Mouse (Mus musculus): ENCODE results near the gene Pak4.
A peak's percentile ranks its signal among the peaks of the same experiment; 100 is the strongest.

Pak4 gene

GRCm38 (mm10) chr7:28591862-28592261 lies 6.1 kb downstream of the Pak4 start:
- DNase-seq (ENCODE audit: low spot score in 2 of 2) = no peak

- no peak for DNase-seq (ENCODE audit: low spot score in 2 of 2)
Observed at GRCm38 (mm10) chr7:28587644-28588043, 10.3 kb downstream of the Pak4 start.

DNA sequence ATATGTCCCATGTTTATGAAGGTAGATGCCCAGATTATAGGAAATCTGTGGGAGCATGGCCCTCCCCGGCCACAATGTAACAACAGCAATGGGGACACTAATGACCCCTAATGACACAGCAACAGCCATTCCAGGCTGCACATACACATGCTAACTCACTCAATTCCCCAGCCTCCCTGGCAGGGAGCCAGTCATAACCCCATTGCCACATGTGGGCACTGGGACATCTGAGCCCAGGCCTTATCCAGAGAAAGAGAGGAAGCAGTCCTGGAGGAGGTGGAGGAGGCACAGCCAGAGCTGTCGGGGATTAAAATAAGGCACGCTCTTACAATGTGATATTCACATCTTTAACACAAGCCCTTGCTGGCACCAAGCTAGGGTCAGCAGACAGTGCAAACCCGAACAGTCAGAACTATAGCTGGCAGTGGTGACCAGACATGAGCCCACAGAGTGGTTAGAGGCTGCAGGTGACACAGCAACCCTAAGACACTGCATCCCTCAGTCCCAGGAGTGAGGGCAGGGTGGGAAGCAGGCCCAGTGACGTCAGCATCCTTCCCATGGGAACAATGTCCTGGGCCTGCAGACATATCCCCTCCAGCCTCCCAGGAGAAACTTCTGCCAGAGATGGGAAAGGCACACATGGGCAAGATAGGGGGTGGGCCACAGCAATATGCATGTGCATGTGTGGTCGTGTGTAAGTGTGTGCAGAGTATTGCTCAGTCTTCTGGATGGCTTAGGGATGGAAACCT lies 11.1 kb downstream of the Pak4 start:
- no peak for DNase-seq (ENCODE audit: low spot score in 2 of 2)

DNA sequence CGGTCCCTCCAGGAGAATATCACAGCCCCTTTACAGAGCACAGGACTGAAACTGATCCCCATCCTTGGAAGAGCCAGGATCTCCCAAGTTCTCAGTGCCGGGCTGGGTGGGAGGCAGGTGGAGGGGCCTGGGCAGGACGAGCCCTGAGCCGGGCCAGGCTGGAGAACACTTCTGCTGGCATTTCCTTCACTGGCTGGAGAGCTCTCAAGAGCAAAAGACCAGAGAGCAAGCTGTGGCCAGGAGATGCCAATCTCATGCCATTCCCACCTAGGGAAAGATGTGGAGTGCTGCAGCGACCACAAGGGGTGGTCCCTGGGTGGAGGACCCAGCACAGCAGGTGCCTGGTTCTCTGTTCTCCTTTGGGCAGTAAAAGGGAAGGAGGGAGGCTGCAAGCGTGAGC lies 13.0 kb downstream of the Pak4 start:
- DNase-seq (ENCODE audit: low spot score in 2 of 2) = no peak

DNA sequence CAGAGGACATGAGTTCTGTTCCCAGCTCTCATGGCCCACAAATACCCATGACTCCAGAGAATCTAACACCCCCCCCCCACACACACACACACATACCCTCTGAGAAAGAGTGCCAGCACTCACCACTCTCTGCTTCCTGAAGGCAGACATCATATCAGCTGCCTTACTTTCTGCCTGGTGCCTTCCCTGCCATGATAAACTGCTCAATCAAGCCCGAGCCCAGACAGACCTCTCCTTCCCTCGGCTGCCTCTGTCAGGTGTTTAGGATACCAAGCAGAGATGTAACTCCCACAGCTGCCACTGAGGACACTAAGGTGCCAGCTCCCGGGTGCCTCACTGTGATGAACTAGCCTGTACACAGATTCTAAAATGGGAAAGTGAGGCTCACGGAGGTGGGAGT lies 13.5 kb downstream of the Pak4 start:
- DNase-seq (ENCODE audit: low spot score in 2 of 2) = no peak

DNA sequence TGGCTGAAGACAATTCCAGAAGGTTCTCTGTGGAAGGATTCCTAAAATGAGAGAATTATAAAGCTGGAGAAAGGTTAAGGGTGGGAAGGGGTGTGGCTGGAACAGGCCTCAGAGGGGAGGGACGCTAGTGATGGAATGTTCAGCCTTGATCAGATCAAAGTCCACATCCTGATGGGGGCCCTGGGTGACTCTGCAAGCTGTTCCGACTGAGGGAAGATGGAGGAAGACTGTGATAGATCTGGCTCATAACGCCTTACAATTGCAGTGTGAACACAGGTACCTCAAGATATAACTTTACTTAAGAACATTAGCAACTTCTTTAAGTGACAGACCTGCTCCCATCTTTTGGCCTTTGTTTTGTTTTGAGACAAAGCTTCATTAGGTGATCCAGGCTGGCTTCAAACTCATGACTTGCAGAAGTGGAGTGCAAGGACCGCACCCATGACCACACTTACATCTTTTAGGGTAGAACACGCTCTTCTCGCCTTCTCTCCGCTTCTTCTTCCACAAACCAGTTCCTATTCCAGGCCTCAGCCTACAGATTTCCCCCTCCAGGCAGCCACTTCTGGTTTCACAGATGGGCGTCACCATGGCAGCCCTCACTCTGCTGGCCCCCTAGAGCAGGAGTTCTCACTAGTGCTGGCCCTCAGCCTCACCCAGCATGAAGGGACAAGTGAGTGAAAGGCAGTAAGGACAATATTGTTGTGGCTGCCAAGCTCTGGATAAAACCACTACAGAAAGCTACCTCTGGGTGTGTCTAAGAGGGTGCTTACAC lies 14.2 kb downstream of the Pak4 start:
- DNase-seq (ENCODE audit: low spot score in 2 of 2) = no peak

DNA sequence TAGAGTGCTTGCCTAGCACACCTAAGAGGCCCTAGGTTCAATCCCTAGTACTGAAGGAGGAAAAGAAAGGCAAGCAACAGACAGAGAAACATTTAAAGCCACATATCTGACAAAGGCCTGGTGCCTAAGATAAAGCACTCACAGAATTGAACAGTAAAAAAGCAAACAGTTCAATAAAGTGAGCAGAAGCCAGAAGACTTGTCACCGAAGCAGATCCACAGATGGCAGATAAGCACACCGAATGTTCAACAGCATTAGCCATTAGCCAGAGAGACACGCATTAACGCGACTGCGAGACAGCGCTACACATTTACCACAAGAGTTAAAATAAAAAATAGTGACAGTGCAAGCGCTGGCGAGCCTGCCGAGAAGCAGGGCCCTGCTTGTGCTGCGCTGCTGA lies 15.1 kb downstream of the Pak4 start:
- no peak for DNase-seq (ENCODE audit: low spot score in 2 of 2)

- DNase-seq (ENCODE audit: low spot score in 2 of 2) = no peak
Observed at GRCm38 (mm10) chr7:28581721-28582120, 16.3 kb downstream of the Pak4 start.

DNA sequence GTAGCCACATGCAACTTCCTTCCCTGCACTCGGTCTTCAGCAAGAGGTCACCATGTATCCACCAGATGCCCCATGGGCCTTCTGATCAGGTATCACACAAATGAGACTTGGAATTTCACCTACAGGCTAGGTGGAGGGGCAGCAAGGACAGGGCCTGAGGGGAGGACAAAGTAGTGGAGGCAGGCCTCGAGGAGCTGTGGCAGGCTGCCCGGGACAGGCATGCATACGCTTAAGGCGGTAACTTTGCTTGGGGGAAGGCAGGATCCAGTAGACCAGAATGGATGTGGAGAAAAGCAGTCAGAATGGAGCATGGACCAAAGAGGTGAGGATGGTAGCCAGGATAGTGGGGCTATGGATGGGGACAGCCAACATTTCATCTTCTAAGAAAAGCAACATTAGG lies 18.2 kb downstream of the Pak4 start:
- no peak for DNase-seq (ENCODE audit: low spot score in 2 of 2)

GRCm38 (mm10) chr7:28578543-28579053 lies 19.4 kb downstream of the Pak4 start:
- no peak for DNase-seq (ENCODE audit: low spot score in 2 of 2)

GRCm38 (mm10) chr7:28577826-28578542 lies 20.0 kb downstream of the Pak4 start:
- peak in 1 of 2 experiments; percentile 87 for DNase-seq (ENCODE audit: low spot score in 2 of 2)

DNA sequence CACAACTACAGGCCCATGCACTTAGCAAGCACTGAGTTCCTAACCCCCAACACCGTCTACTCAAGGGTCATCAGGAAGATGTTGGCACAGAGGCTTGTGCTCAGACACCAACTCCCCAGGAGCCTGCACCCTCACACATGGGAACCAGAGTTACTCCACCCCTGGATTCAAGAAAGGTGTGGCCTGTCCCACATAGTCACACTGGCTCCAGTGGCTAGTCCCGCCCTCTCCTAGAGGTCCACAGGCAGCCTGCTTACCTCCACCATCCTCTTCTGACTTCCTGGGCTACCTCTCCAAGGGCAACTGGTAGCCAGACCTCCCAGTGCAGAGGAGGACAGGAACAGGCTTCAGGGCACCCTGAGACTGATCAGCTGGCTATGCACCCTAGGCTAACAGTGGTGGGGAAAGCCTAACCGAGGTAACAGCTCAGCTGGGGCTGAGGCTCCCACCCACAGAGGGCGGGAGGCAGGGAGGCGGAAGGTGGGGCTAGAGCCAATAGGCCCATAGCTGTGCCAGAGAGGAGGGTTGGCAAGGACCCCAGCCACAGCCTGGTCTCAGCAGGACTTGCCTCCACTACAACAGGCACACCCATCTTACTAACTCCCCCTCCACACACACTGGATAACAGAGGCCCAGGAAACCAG lies 21.6 kb downstream of the Pak4 start:
- peak; percentile 73 to 87 for DNase-seq (ENCODE audit: low spot score in 2 of 2)

- DNase-seq (ENCODE audit: low spot score in 2 of 2) = no peak
Observed at GRCm38 (mm10) chr7:28575597-28575996, 22.4 kb downstream of the Pak4 start.

- no peak for DNase-seq (ENCODE audit: low spot score in 2 of 2)
Observed at GRCm38 (mm10) chr7:28573236-28573635, 24.7 kb downstream of the Pak4 start.

DNA sequence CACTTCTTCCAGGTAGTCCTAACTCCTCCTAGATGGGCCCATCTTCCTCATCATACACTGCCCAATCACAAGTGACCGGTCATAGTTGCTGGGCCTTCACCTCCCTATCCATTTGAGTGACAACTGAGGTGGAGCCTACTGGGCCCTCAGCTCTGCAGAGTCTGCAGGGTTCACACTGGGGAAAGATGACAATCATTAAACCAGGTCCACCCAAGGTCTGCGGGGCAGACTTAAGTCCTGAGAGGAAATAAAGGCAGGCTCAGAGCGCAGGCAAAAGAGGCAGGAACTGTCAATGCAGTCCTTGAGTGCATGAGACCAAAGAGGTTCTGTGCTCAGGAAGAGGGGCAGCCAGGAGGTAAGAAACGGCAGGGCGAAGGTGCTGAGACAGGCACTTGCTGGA lies 25.3 kb downstream of the Pak4 start:
- DNase-seq (ENCODE audit: low spot score in 2 of 2) = no peak

DNA sequence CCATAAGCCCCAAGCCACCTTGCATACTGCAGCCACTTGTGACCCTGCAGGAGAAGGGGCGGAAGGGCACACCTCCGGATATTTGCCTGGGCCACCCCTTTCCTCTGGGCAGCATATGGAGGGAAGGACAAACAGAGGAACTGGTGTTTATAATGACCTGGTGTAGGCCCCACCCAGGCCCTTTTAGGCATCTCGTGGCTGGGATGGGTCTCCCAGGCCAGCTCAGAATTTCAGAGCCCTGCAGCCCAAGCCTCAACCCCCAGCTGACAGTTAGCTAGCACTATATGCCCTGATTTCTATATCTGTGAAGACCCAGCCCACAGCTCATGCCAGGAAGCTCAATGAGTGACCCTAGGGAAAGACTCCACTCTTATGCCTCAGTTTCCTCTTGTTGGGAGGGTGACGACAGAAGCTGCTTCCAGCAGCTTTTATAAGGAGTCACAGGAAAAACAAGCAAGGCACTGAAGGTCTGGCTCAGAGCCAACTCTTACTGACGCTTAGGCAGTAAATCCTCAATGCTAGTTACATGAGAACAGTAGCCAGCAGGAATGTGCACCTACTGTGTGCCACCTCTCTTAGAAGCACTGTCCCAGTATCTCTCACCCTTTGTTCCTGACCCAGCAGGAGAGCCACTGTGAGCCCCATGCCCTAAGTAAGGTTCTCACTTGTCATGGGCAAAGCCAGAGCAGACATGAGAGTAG lies 26.9 kb downstream of the Pak4 start:
- peak in 1 of 2 experiments; percentile 38 for DNase-seq (ENCODE audit: low spot score in 2 of 2)

DNA sequence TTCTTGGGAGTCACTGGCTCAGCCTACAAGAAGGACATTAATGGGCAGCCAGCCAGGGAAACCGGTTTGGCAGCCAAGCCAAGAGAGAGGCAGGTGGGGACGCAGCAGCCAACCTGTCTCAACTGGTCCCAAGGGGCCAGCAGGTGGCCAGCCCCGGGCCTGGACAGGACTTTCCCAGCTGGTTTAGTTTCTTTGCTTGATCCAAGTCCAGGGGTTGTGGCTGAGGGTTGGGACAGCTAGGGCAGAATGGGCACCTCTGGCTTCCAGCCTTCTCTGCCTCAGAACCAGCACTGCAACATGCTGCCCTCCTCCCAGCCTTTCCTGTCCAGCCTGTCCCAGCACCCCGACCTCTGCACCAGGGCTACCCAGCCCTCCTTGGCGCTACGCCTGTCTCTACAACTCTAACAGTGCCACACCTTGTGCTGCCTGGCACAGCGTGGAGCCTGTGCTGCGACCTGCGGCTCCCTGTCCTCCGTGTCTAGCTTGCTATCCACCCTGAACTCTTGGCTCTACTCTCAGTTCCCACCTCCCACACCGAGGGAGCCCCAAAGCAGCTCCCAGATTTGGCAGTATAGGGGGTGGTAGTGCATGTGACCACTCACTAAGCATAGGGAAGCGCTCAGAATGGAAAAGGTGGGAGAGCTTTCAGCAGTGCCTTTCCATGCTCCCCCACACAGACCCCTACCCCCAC lies 27.5 kb downstream of the Pak4 start:
- DNase-seq (ENCODE audit: low spot score in 2 of 2) = peak; percentile 94 to 98

DNA sequence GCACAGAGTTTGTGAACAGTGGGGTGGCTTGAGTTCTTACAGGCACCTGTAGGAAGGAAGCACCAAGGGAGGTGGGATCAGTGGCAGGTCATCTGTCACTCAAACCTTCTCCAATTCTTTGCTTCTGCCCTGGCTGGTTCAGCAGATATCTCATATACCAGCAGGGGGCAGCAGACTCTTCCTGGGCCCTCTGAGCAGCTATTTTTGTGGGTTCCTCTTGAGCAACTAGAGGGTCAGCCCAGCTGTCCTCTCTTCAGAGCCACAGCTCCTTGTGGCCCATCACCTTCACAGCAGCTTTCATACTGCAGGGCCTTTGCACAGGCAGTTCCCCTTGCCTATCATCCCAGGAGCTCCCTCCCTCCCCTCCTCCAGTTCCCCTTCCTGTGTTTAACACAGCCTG lies 29.7 kb downstream of the Pak4 start:
- peak in 1 of 2 experiments; percentile 37 for DNase-seq (ENCODE audit: low spot score in 2 of 2)

DNA sequence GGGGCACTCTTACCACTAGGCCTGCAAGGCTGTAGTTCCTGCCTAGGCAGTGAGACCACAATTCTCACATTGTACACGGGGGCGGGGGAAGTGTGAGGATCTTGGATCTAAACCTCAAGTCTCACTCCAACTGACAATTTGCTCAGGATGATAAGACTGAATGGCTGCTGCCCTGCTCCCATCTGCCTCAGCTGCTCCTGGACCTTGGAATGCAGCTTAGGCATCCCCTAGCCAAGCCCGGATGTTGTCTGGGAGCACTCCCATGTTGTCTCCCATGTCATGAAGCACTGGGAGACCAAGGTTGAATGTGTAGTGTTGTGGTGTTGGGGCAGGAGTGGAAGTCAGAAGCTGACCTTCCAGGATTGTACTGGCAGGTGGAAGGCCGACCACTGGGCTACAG lies 30.4 kb downstream of the Pak4 start:
- DNase-seq (ENCODE audit: low spot score in 2 of 2) = no peak

GRCm38 (mm10) chr7:28565407-28565806 lies 32.6 kb downstream of the Pak4 start:
- DNase-seq (ENCODE audit: low spot score in 2 of 2) = no peak

DNA sequence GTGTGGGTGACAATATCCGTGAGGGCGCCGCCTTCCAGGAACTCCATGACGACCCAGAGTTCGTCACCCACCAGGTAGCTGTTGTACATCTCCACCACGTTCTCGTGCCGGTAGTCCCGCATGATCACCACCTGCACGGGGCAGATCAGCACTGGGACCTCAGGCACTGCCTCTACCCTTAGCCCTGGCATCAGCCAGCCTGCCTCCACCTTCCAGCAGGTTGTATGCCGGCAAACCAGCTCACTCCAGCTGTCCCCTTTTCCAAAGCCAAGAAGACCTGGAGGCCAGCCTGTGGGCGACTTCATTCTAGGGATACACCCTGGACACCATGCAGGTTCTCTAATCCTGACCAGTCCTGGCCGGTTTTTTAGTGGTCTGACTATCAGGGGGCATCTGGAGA lies 35.0 kb downstream of the Pak4 start:
- DNase-seq (ENCODE audit: low spot score in 2 of 2) = no peak

Data from urinary bladder, adult 18-20 months (tissue).